Mouse (Mus musculus): ENCODE results near the gene Kdm2b.

Gene Kdm2b

DNA sequence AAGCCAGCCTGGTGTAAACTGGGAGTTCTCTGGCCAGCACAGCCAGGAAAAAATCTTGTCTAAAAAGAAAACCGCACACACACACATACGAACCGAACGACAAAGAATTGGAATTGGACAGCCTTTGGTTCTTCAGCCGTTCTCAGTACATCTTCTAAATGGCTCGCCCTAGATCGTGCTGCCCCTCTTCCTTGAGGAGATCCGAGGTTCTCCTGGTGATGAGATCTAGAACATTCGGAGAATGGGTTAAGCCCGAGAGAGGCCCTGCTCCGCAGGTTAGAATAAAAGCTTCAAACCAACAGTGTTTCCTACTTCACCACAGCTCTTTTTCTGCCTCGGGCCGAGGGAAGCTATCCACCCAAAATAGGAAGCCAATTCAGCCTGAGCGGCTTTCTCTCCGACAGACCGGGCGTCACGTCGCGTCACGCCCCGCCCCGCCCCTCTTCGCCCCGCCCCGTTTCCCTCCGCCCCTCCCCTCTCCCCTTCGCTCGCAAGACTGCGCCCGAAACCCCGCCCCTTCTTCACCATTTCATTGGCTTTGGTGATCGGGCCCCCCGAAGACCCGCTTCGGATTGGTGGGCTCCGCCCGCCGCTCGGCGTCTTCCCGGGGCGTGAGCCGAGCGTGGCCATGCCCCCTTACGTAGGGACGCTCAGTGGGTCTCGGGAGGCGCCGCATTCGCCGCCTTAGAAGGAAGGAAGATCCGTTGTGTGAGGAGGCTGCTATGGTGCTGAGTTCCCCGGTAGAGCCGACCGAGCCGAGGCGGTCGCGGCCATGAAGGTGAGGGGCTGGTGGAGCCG lies 139.9 kb downstream of the Kdm2b start, which contains the start of gene Rnf34:
Gene Rnf34, plus strand, starts transcription at position 528 of the 798 bp plus-strand sequence.
- in situ Hi-C loops (cut with MboI, MseI): no loop called here

GRCm38 (mm10) chr5:122843799-122844198 lies 145.8 kb downstream of the Kdm2b start:
- in situ Hi-C loops (cut with MboI, MseI): no loop called here

- in situ Hi-C loops (cut with MboI, MseI): no loop called here
Observed at GRCm38 (mm10) chr5:122841126-122841525, 148.5 kb downstream of the Kdm2b start.

DNA sequence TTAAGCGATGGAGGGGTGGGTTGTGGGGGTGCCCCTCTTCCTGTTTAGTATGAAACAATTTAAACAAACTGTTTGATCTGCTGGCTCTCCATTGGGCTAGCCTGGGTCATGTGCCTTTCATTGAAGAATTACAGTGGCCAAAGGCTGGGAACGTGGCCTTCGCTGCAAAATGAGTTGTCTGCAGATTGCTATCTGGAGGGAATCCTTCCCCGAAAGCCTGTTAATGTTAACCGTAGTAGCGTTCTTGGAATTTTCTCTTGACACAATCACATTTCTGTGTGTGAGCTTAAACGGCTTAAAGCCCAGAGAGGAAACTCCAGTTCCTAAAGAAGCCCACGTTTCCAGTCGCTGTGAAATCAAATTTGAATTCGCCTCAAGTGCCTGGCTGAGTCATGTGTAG lies 156.6 kb downstream of the Kdm2b start:
- in situ Hi-C loops (cut with MboI, MseI): no loop called here

- in situ Hi-C loops (cut with MboI, MseI): no loop called here
Observed at GRCm38 (mm10) chr5:122832536-122832935, 157.1 kb downstream of the Kdm2b start.

GRCm38 (mm10) chr5:122825099-122825498 lies 164.5 kb downstream of the Kdm2b start:
- in situ Hi-C loops (cut with MboI, MseI): no loop called here

GRCm38 (mm10) chr5:122824450-122824849 lies 165.2 kb downstream of the Kdm2b start:
- in situ Hi-C loops (cut with MboI, MseI): no loop called here

DNA sequence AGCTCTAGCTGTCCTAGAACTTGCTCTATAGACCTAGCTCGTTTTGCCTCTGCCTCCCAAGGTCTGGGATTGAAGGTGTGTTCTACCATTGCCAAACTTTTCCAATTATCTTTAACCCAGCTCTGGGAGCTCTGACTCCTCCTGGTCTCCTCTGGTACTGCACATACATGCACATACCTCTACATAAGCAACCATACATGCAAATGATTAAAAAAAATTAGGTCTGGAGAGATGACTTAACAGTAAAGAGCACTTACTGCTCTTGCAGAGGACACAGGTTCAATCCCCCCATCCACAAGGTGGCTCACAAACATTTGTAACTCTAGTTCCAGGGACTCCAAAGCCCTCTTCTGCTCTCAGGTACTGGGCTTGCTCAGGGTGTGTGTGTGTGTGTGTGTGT lies 165.6 kb downstream of the Kdm2b start:
- in situ Hi-C loops (cut with MboI, MseI): no loop called here

- in situ Hi-C loops (cut with MboI, MseI): no loop called here
Observed at GRCm38 (mm10) chr5:122822441-122822840, 167.2 kb downstream of the Kdm2b start.

GRCm38 (mm10) chr5:122821524-122821885 lies 168.1 kb downstream of the Kdm2b start:
- in situ Hi-C loops (cut with MboI, MseI): no loop called here

DNA sequence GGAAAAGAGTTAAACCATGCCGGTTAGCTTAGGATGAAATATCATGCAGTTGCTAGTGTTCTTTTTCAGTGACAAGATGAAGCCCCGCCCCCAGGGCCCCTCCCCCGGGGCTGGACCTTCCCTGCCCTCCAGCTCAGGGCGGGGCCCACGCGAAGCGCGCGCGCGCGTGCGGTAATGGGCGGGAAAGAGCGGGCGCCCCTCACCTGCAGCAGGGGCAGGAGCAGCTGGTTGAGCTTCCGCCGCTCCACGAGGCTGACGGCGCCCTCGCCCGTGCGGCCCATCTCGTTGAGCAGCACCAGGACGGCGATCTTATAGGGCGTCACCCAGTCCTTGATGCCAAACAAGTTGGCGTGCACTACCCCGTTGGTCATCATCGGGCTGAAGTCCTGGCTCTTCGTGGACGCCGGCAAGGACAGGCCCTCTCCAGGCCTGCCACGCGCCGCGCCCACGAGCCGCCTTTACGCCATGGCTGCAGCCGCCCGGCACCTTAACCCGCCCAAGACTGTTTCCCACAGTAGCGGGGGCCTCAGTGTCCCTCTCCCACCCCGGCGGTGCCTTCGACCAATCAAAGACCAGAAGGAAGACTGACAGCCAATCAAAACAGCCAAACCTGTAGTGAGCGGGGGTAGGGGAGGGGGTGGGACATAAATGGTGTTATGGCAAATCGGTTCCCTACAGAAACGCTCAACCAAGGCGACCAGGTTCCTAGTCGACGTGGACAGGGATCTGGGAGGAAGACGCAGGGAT lies 168.7 kb downstream of the Kdm2b start, which contains the start of gene Anapc5:
Gene Anapc5, minus strand, starts transcription at position 563 of the 747 bp plus-strand sequence.
- in situ Hi-C loops (cut with MboI, MseI): no loop called here

Data from regulatory T cell (primary cell).